Mouse (Mus musculus) hindbrain, postnatal 0 days (tissue): ENCODE results near the gene Ddah1. TPM values are rescaled to one million over a fixed set of nuclear protein-coding genes. Genes with fewer than 3 reads are reported as not detected.

ENCODE experiments used
- ATAC-seq: fragments of 200-750 bp; cut with Nextera tagmentation; 2 replicates; pipeline ENCODE4 v1.8.0; 2017; ENCODE audit warnings: mild to moderate bottlenecking, moderate TSS enrichment, moderate library complexity
- DNase-seq: peaks from one replicate; pipeline ENCODE4 v3.0.0-alpha.2; 2015; ENCODE audit warnings: low spot score
- H3K27ac ChIP-seq: fragments of 300-500 bp; sonication (generic); 2 replicates; pipeline ENCODE4 v1.5.1; 2014; ENCODE audit warnings: mild to moderate bottlenecking
- H3K27me3 ChIP-seq: fragments of 300-500 bp; sonication (generic); 2 replicates; pipeline ENCODE4 v1.6.1; 2014; ENCODE audit warnings: low read length, mixed read lengths; ENCODE audit not compliant: insufficient read depth
- H3K36me3 ChIP-seq: fragments of 300-500 bp; sonication (generic); 2 replicates; pipeline ENCODE4 v1.6.1; 2014; ENCODE audit warnings: low read length, mixed read lengths; ENCODE audit not compliant: insufficient read depth
- H3K4me1 ChIP-seq: fragments of 300-500 bp; sonication (generic); 2 replicates; pipeline ENCODE4 v1.6.1; 2014; ENCODE audit warnings: antibody characterized with exemption, low read length, mixed read lengths; ENCODE audit not compliant: insufficient read depth
- H3K4me2 ChIP-seq: fragments of 300-500 bp; sonication (generic); 2 replicates; pipeline ENCODE4 v1.6.1; 2014; ENCODE audit warnings: low read depth, mild to moderate bottlenecking, low read length, moderate library complexity, mixed read lengths
- H3K4me3 ChIP-seq: fragments of 300-500 bp; sonication (generic); 2 replicates; pipeline ENCODE4 v1.5.1; 2014; ENCODE audit warnings: low read length
- H3K9ac ChIP-seq: fragments of 300-500 bp; sonication (generic); replicated peaks from 2 replicates; pipeline ENCODE4 v1.6.1; 2014; ENCODE audit warnings: mild to moderate bottlenecking, low read length, moderate library complexity, mixed read lengths
- H3K9me3 ChIP-seq: fragments of 300-500 bp; sonication (generic); 2 replicates; pipeline ENCODE4 v1.6.1; 2016; ENCODE audit warnings: low read length, mixed read lengths
- CTCF ChIP-seq: IDR thresholded peaks from 2 replicates; pipeline ENCODE4 v1.5.1; 2016; ENCODE audit warnings: antibody characterized with exemption, control low read depth, low read depth
- WGBS: fragments of 180-500 bp; shearing (Covaris S2); extraction: QIAGEN DNeasy Blood & Tissue Kit; methylation state at CpG from one replicate; pipeline ENCODE4 v1.1.7; 2014; 5-methylcytosine and 5-hydroxymethylcytosine counted together
- polyA plus RNA-seq: library from polyadenylated mRNA; unstranded; fragments of >200 nt; fragmentation: Nextera tagmentation; extraction: Ambion mirVana; gene quantifications from 2 replicates; pipeline ENCODE4 v1.2.1, GENCODE M21; 2015
- total RNA-seq: library from RNA; depleted of rRNA; stranded (reverse); fragments of >200 nt; gene quantifications from 2 replicates; pipeline ENCODE4 v1.2.3, GENCODE M21; 2014; rRNA removed

Gene Ddah1
- total and polyA plus RNA-seq, 2 experiments from 2014 or later = 125 to 170 TPM

DNA sequence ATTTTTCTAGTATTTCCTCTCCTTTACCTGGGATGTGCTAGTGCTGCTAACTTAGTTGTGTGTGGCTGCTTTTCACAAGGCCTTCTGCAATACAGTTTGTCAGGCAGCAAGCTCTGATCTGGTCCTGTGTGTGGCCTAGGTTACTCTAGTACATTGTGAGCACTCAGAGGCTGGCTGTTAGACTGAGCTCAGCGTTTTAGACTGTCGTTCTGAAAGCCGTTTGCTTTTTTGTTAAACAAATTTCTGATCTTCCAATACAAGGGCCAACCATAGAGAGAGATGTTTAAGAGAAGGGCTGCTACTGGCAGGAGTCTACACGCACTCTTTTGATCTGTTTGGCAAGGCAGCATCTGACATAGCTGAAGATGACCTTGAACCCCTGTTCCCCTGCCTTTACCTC is 181.5 kb downstream of the Ddah1 start:
- DNase-seq = no peak
- Histone ChIP-seq H3K4me2 (0 out of 2 replicates have a peak overlapping the region, but pooled peaks have one; percentile 82), H3K4me1 (peaks cover 16% of the 10 kb centered on the region), H3K4me3 (no peak overlapping the region), H3K9ac (no peak overlapping the region), H3K36me3 (peaks cover 16% of the 10 kb centered on the region; the same call in 1 of the 2 replicates), H3K27ac (no peak overlapping the region), H3K9me3 (no peaks in the 10 kb centered on the region), H3K27me3 (no peaks in the 10 kb centered on the region)
- 77% methylated on average over 4 of the region's 4 CpGs for WGBS
- no peak for ATAC-seq
- no peak for TF ChIP-seq CTCF

DNA sequence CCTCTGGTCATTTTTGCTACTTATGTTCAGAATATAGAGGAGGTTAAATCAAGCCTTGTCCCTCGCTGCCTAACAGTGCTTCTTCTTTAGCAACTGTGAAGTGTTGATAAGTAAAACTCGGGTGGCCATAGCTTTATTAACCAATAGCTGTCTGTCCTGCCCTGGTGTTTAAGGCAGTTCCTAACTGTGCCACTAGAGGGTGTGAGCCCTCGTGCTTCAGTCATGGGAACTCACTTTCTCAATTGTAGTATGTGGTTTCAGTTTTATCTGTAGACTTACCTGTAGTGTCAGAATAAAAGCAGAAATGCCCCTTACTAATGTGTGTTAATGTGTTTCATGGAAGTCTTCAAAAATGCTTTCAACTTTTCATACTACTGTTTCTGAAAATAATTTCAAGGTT is 183.5 kb downstream of the Ddah1 start:
- no peak overlapping the region for H3K9ac ChIP-seq
- H3K9me3 ChIP-seq = no peaks in the 10 kb centered on the region
- peak; percentile 96 for TF ChIP-seq CTCF
- ATAC-seq = peak; percentile 24; the same call in 1 of the 2 replicates
- no peak overlapping the region for H3K4me2 ChIP-seq
- peaks cover 16% of the 10 kb centered on the region for H3K4me1 ChIP-seq
- H3K27me3 ChIP-seq = no peaks in the 10 kb centered on the region
- H3K4me3 ChIP-seq = no peak overlapping the region
- WGBS = 14% methylated on average over 3 of the region's 3 CpGs
- H3K27ac ChIP-seq = no peak overlapping the region
- peaks cover 16% of the 10 kb centered on the region; the same call in 1 of the 2 replicates for H3K36me3 ChIP-seq
- DNase-seq = peak; percentile 76

Other genes with a start within 250 kb of the Ddah1 start
- gene Znhit6, start 182.5 kb upstream of the Ddah1 start, total RNA-seq = 5.8 and 9.3 TPM in 2 replicates
- 34.9 and 36.9 TPM in 2 replicates for gene Znhit6, start 182.5 kb upstream of the Ddah1 start, polyA plus RNA-seq
- gene Ccn1, start 108.7 kb upstream of the Ddah1 start, total RNA-seq = 2.9 and 8.2 TPM in 2 replicates
- 9.7 and 10.1 TPM in 2 replicates for gene Ccn1, start 108.7 kb upstream of the Ddah1 start, polyA plus RNA-seq
- gene Bcl10, start 164.1 kb downstream of the Ddah1 start, total RNA-seq = 25.9 and 32.8 TPM in 2 replicates
- 36.4 and 37.5 TPM in 2 replicates for gene Bcl10, start 164.1 kb downstream of the Ddah1 start, polyA plus RNA-seq
- 30.8 and 33.3 TPM in 2 replicates for gene 2410004B18Rik, start 179.3 kb downstream of the Ddah1 start, total RNA-seq
- gene 2410004B18Rik, start 179.3 kb downstream of the Ddah1 start, polyA plus RNA-seq = 69.5 and 75.0 TPM in 2 replicates
- gene Syde2, start 229.2 kb downstream of the Ddah1 start, total RNA-seq = 4.7 and 5.1 TPM in 2 replicates
- 0.47 and 0.61 TPM in 2 replicates for gene Syde2, start 229.2 kb downstream of the Ddah1 start, polyA plus RNA-seq